Mouse (Mus musculus) liver, embryonic 14.5 days (tissue): ENCODE data around the gene Map4k2.

Source experiments
- CTCF ChIP-seq: IDR thresholded peaks from 2 replicates; pipeline ENCODE4 v1.5.1; 2016; ENCODE audit warnings: antibody characterized with exemption, low read depth, control low read depth
- EP300 ChIP-seq: IDR thresholded peaks from 2 replicates; pipeline ENCODE4 v1.6.1; 2016; ENCODE audit warnings: antibody characterized with exemption, low read depth

- no peak for TF ChIP-seq CTCF
- TF ChIP-seq EP300, result no peak
These were observed 22.8 kb upstream of the Map4k2 start for GRCm38 (mm10) chr19:6318145-6318544.
